Mouse (Mus musculus) layer of hippocampus, postnatal 25 days (tissue): Measurements from ENCODE around the gene Il24. TPM values are rescaled to one million over a fixed set of nuclear protein-coding genes. Genes with fewer than 3 reads are reported as not detected.

ENCODE experiments used
- DNase-seq, 2 experiments: peaks; one replicate each; pipeline ENCODE4 v3.0.0; 2022; ENCODE audit warnings: mixed read lengths in 2 of 2, low spot score in 1 of 2; ENCODE audit errors: extremely low spot score in 1 of 2
- total RNA-seq, 2 experiments: library from RNA; stranded (reverse); gene quantifications; 2 replicates each; pipeline ENCODE4 v1.2.3; 2021

The Il24 gene
- not detected for total RNA-seq

DNA sequence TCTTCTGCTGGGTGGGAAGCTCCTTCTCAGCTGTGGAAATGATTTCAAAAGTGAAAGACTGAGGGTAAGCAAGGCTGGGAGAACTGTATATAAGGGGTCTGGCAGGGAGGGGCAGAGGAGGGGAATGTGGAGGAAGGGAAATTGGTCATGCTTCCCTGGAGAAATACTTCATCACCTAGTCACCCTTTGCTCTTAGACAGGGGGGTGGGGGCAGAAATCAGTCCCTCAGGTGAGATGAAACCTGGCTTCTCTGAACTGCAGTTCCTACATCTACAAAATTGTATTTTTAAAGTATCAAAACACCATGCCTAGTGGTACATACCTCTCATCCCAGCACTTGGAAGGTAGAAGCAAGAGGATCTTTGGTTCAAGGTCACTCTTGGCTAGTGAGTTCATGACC, at the start of gene Il24:
Gene Il24, minus strand, starts transcription at position 101 of the 400 bp plus-strand sequence.
- no peak for DNase-seq

DNA sequence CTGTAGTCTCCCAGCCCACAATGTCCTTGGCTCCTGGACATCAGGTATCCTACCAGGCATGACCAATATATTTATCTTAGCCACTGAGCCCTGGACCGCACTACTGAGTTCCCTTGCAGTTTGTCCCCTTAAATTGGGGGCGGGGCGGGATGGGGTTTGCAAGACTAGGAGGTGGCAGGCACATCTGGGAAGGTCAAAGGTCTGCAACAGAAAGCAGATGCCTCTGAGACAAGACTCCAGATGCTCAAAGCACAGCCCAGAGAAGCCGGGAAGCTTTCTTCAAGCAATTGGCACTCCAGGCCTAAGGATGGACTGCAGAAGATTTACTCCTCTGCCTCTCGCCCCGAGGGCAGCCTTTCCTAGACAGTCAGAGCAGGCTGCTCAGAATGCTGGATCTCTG, 49.1 kb upstream of the Il24 start:
- DNase-seq: no peak

DNA sequence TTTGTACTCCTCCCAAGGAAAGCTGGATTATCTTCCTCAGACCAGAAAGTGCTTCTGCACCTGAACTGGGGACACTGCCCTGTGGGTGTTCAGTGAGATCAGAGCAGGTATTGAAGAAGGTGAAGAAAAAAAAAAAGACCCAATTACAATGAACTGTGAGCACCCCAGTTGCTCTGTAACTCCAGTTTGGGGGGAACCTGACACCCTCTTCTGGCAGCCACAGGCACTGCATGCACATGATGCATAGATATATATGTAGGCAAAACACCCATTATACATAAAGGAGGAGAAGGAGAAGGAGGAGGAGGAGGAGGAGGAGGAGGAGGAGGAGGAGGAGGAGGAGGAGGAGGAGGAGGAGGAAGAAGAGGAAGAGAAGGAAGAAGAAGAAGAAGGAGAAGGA, 39.2 kb upstream of the Il24 start:
- no peak for DNase-seq

DNA sequence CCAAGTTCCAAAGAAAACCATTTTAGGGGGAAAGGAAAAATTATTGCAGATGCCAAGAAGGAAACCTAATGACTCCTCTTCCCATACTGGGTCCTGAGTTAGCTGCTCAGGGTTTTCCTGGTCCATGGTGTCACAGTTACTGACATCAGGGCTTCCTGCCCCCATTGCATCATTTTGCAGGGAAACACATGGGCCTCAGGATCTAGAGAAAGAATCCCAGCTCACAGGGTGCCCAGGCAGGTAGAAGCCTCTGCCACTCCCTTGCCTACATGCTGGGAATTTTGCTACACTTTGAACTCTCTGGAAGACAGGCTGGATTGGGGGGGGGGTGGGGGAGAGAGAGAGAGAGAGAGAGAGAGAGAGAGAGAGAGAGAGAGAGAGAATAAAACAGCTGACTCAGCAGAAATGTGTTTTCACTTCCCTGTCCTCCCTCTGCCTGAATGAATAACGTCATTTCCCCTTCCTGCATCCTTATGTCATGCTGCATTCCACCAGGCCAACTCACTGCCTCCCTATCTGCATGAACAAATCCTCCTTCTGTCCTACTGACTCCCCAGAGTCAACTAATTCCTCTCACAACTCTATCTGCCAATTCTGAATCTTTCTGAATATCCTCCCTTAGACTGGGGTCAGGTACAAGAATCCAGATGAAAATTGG, 31.2 kb upstream of the Il24 start:
- no peak for DNase-seq

DNA sequence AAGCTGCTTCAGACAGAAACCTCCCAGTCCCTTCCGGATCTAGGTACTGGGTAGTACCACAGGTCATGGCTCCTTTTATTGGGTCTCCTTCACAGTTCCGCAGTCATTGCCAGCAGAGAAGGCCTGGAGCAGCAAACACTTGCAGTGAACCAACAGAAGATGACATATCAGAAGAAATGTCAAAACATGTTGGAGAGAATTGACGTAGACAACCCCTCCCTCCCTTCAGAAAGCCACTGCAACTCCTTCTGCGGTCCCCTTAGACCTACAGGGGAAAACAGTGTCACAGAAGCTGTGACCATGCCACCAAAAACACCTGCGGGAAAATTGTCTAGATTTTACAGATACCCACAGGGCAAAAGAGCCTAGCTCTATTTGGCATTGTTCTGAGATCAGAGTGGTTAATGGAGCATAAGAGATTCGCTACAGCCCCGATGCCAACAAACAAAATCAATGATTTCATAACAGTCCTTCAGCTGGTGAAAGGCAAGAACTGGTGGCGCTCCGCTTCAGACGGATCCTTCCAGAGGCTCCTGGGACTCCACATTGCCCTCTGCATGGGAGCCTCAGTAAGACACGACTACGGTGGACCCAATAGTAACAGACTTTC, 24.3 kb upstream of the Il24 start, which contains the start of gene Il20:
Gene Il20, minus strand, starts transcription at position 51 of the 610 bp plus-strand sequence.
- no peak for DNase-seq

DNA sequence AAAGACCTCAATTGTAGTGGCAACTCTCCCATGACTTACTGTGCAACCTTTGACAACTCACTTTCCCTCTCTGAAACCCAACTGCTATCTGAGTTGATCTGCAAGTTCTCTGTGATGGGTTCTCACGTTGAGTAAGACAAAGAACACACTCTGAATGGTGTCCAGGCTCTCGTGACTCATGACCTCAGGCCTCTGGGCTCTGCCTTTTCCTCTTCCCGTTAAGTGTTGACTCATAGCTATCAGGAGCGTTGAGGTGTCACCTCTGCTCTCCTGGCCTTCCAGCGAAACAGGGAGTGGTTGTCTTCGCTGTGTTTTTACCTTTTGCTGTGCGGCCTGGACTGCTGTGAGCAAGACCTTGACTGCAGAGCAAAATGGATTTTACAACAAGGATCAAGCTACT, 15.3 kb upstream of the Il24 start:
- no peak for DNase-seq

DNA sequence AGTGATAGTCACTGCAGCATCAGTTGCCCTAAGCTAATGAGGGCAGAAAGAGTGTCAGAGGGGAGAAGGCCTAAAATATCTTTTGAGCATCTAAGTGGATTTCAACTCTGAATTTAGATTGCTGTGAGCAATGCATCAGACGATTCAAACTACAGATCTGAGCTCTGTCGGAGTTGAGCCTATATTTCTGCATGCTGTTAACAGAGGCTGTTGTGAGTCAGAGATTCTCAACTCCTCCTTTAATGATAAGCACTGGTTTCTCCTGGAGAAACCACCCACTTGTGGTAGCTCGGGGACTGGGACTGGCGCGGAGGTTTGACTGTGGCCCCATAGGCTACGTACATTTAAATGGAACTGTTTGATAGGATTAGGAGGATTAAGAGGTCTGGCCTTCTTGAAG, 7.2 kb upstream of the Il24 start:
- no peak for DNase-seq

DNA sequence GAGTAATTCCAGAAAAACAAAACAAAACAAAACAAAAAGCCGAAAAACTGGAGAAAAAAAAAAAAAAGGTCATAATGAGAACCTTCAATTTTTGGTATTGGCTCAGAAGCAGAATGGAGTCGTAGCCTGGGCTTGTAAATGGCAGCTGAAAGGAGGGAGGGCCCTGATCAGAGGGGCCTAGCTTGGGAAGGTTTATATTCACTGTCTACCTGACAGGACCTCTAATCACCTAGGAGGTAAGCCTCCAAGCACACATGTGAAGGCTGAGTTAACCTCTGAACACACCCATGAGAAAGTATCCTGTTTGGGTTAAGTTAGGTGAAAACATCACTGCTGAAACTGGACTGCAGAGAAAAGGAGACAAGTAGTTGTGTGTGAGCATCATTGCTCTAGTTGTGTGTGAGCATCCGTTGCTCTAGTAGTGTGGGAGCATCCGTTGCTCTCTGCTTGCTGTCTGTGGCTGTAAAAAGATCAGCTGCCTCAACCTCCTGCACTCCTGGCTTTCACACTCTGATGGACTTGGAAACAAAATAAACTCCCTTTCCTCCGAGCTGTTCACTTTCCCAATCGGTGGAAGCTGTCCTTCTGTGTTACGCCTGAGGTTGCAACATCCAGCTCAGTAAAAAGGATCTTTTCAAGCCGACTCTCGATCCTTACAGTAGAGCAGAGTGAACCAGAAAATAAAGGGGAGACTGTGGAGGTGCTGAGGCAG, 6.2 kb upstream of the Il24 start:
- DNase-seq: no peak

DNA sequence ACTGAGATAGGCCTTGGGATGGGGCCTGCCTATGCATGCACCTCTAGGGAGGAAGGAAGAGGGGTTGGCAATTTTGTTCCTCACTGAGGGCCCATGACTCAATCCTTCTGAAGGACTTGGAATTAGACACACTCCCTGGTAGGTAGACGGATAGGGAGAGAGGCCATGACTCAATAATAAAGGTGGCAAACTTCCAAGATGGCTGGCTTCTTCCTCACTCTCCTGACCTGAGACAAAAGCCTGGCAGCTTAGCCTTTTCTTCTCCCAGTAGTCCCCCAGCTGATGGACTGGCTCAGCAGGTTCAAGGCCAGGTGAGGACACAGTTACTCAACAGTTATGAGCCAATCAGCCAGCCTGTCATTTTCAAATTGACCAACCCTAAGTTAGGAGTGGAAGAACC, 5.2 kb upstream of the Il24 start:
- no peak for DNase-seq

DNA sequence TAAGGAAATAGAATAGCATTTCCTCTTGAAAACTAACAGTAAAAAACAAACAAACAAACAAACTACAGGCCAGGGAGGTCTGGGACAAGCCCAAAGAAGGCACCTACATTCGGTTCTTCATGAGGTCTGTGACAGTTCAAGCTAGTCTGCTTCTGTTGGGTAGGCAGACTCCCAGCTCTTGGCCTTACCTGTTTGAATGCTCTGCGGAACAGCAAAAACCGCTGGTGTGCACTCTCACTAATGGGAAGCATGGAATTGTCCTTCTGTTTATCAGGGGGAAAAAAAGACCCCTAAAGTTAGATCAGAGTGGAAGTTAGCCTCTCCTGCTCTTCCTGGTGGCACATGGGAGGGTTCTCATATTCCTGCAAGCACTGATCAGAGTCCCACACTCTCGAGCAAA, 4.1 kb downstream of the Il24 start:
- DNase-seq: no peak

DNA sequence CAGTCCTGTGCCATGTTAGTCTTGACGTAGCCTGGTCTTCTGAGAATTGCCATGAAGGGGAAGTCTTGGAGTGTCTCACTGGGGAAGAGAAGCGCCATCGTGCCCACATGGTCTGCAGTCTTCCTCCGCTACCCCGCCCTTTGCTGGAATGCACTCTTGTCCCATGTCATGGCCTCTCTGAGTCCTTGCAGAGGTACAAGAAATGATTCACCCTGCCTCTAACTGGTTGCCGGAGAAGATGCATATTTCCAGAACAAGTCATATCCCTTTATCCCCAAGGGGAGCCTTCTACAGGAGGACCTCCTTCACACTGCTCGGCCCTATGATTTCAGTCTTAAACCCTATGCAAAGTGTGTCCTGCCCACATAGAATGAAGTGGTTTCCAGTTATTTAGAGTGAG, 7.3 kb downstream of the Il24 start:
- DNase-seq: no peak

DNA sequence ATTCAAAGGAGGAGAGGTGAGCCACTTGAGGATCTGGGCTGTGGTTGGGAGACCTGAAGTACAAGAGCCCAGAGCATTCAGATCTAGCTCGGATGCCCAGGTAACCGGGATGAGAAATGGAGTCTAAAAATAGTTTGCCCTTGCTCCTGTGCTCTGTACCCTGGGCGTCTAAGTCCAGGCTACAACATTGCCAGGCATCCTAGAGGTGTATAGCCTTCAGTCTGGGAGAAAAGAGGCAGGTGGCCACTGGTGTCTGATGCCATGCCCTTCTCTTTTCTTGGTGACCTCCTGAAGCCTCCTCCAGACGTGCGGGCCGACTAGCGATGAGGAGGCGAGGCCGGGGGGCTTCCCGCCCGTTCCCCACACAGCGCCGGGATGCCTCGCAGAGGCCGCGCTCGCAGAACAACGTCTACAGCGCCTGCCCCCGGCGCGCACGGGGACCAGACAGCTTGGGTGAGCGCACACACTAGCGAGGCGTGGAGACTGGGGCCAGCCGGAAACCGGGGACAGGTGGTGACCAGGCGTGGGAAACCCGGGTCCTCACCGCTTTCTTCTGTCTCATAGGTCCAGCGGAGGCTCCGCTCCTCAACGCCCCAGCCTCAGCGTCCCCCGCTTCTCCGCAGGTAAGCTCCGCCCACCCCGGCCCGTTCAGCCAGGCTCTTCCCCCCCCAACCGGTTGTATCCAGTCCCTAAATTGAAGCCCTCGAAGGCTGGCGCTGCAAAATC, 9.2 kb downstream of the Il24 start:
- DNase-seq: no peak

DNA sequence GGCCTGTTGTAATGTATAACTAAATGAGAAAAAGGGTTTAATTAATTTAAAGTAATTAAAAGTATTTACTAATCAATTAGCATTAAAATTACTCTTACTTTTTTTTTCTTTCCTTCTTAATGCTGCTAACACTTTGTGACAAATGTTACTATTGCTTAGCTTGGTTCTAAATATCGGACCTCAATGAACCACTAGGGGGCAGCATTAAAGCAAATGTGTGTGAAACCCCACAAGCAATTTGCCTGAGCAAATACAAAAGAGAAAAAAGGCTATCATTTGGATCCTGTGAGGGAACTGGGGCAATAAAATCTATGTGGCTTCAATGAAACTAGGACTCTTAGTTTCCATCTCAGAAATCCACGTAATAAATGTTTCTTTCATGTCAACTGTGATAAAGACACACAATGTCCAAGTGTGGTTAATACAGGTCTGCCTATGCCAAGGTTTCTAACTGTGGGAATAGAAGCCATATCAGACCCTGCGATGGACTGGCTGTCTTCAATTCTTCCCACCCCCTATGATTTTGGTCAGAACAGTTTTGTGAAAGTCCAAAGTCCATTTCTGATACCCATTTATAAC, 10.2 kb downstream of the Il24 start:
- DNase-seq: peak in 1 of 2 experiments; percentile 44

DNA sequence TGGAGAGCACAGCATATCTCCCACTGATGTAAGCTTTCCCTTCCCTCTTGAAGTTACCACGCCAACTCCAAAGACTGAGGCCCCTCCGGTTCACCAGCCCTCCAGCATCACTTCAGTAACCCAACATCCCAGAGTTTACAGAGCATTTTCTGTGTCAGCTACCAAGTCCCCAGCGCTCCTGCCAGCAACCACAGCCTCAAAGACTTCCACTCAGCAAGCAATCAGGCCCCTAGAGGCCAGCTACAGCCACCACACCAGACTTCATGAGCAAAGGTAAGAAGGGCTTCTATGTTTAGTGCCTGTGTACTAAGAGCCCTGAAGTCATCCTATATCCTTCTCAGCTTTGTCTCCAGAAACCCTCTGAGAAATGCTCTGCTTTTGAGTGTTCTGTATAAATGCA, 11.3 kb downstream of the Il24 start:
- no peak for DNase-seq

DNA sequence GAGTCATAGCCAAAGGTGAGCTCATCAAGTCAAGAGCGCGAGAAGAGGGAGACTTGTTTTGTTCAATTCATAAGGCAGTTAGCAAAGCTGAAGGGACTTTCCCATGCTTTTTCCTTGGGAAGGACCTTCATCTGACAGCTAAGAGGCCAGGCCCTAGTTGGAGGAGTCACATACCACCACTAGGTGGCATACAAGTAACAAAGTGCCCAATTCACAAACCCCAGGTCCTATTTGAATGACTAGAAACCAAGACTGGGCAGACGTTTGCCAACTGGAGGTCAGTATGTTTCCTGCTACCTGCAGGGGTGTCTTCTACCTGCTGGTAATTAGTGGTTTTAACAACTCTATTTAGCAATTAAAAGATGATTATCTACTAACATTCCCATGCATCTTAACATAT, 12.1 kb downstream of the Il24 start:
- DNase-seq: peak in 1 of 2 experiments; percentile 16

DNA sequence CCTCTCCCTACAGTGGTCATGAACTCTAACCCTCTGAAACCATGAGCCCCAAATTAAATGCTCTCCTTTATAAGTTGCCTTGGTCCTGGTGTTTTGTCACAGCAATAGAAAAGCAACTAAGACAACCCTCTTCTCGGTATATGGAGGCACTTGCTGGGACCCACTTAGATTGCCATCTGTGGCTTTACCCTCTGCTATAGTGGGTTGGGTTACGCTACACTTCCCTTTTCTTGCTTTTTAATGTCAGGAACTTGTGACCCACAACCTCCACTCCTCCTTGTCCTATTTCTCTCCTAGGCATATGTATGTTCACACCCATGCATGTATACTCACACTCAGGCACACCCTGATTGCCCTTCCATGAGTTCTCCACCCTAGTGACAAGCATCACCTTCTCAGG, 14.3 kb downstream of the Il24 start:
- DNase-seq: no peak

DNA sequence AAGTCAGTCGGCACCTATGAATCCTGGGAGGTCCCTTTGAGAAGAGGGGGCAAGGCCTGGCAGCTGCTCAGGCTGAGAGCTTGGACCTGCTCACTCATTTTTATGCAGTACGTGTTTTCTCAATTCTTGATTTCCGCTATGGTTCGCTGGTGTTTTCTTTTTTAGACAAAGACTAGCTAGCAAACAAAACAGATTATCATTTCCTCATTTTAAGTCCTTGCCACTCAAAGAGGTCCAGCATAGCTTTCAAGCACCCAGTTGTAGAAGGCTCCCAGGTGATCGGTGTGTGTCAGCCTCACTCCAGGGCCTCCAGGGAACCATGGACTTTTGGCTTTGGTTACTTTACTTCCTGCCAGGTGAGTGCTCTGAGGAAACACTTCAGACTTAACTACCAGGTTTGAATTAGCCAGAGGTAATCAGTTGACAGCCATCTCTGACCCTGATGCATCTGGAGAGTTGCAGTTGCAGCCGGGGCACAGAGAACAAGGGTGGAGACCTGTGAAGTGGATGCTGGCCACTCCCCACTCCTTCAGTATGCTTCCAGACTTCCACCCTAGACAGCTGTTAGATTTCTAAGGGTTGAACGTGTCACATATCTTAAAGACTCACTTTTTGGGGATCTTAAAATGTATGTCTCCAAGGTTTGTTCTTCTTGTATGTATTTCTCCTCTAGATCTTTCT, 21.6 kb downstream of the Il24 start, which contains the start of gene Fcmr:
Gene Fcmr, plus strand, starts transcription at position 129 of the 681 bp plus-strand sequence.
- no peak for DNase-seq

DNA sequence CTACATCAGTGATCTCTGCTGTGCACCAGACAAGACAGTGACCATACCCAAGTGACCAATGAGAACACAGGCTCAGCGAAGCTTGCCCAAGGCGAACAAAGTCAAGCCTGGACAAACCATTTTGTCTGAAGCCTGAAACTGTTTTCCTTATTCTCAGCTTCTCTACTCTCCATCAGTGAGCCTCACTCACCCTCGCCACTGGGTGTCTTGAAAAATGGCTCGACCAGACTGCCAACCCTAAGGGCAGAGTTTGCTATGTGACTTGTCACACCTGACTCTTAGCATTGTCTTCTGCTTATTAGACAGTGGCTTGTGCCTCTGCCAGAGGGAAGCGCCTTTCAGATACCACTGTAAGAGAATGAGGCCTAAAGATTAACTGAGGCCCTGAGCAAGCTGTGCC, 22.5 kb downstream of the Il24 start:
- no peak for DNase-seq

DNA sequence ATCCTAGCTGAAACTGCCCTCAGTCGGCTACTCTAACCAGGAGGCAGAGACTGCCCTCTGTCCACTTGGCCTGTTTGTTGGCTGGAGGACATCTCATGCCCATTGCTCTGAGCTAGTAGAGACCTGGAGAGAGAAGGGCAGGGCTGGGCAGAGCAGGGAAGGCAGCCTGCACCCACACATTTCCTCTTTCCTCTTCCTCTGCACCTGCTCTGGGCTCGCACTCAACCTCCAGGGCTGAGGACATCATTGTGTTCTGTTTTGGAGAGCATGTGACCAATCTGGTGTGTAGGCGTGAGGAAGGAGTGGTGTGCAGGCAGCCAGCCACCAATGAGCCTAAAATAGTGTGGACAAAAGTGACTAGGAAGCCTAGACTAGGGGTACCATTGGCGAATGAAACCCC, 23.0 kb downstream of the Il24 start:
- DNase-seq: no peak

DNA sequence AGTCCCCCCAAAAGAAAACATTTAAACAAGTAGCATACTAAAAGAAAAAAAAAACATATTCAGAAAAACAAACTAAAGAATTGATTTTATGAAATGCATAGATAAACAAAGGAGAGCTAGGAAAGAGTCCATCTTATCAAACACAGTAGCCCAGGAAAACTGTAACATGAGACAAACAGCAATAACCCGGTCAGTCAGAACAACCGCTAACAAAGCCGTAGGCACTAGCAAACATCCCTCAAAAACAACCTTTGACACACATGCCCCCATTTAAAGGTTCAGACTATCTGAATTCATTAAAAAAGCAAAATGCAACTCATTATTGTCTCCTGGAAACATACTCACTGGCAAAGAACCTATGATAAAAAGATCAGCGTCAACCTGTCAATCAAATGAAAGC, 29.8 kb downstream of the Il24 start:
- no peak for DNase-seq
